Mouse (Mus musculus) heart, embryonic 10.5 days (tissue): Measurements from ENCODE around the gene Faf1. TPM values are rescaled to one million over a fixed set of nuclear protein-coding genes. Genes with fewer than 3 reads are reported as not detected.

ENCODE experiments used
- DNase-seq: peaks from one replicate; pipeline ENCODE4 v3.0.0-alpha.2; 2017; ENCODE audit warnings: low spot score
- H3K27ac ChIP-seq: fragments of 300-500 bp; sonication (generic); 2 replicates; pipeline ENCODE4 v1.5.1; 2016; ENCODE audit warnings: mild to moderate bottlenecking
- H3K27me3 ChIP-seq: fragments of 300-500 bp; sonication (generic); 2 replicates; pipeline ENCODE4 v1.6.1; 2016; ENCODE audit warnings: mild to moderate bottlenecking; ENCODE audit not compliant: poor library complexity, insufficient read depth, severe bottlenecking
- H3K36me3 ChIP-seq: fragments of 300-500 bp; sonication (generic); 2 replicates; pipeline ENCODE4 v1.6.1; 2016; ENCODE audit warnings: mild to moderate bottlenecking, moderate library complexity
- H3K4me1 ChIP-seq: fragments of 300-500 bp; sonication (generic); 2 replicates; pipeline ENCODE4 v1.6.1; 2016; ENCODE audit warnings: mild to moderate bottlenecking
- H3K4me3 ChIP-seq: fragments of 300-500 bp; sonication (generic); 2 replicates; pipeline ENCODE4 v1.5.1; 2016; ENCODE audit warnings: mild to moderate bottlenecking, moderate library complexity
- H3K9me3 ChIP-seq: fragments of 300-500 bp; sonication (generic); 2 replicates; pipeline ENCODE4 v1.6.1; 2016; ENCODE audit warnings: mild to moderate bottlenecking, moderate library complexity
- WGBS: fragments of 180-500 bp; shearing (Covaris S2); methylation state at CpG from one replicate; pipeline ENCODE4 v1.1.7; 2016; 5-methylcytosine and 5-hydroxymethylcytosine counted together
- polyA plus RNA-seq: library from polyadenylated mRNA; unstranded; fragments of >200 nt; fragmentation: Nextera tagmentation; extraction: Ambion mirVana; gene quantifications from 2 replicates; pipeline ENCODE4 v1.2.1, GENCODE M21; 2016

Gene Faf1
- polyA plus RNA-seq, 1 experiment from 2014 or later = 27.0 TPM

DNA sequence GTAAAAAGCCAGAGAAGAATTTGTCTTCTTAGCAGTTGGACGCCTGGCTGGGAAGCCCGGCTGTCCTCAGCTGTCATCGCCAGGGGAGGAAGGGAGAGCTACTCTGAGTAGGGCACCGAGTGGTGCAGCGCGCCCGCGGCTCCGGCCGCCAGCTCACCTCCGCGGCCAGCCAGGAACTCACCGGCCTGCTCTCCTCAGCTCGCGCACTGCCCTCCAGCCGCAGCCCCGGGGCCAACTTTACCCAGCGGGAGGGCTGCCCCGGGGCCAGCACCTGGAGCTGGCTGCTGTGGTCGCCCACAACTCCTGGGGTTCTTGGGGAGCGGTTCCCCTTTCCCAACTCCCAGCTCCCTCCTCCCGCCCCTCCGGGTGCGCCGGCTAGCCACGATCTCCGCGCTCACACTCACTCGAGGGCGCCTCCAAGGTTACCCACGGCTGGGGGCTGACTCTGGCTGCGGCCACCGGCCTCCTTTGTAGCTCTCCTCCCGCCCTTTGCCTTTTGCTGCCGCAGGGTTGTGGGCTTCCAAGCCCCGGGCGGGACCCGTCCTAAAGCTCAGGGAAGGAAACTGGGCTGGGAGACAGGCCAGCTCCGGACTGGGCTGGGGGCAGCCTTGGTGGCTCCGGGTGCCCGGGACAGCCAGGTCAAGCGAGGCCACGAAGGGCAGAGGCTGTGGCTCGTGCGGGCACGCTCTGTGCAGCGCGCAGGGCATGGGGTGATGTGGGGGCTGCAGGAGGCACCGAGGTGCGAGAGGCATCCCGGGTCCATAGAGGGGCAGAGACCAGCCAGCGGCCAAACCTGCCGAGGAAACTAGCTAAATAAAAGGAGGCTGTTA, 19.2 kb upstream of the Faf1 start:
- H3K27ac ChIP-seq = no peak overlapping the region
- peaks cover 10% of the 10 kb centered on the region for H3K4me1 ChIP-seq
- H3K36me3 ChIP-seq = no peaks in the 10 kb centered on the region
- peaks cover 90% of the 10 kb centered on the region for H3K27me3 ChIP-seq
- WGBS = under 1% methylated on average over 53 of the region's 53 CpGs
- H3K4me3 ChIP-seq = peak overlapping the region; percentile 55
- H3K9me3 ChIP-seq = no peaks in the 10 kb centered on the region
- DNase-seq = peak; percentile 79

DNA sequence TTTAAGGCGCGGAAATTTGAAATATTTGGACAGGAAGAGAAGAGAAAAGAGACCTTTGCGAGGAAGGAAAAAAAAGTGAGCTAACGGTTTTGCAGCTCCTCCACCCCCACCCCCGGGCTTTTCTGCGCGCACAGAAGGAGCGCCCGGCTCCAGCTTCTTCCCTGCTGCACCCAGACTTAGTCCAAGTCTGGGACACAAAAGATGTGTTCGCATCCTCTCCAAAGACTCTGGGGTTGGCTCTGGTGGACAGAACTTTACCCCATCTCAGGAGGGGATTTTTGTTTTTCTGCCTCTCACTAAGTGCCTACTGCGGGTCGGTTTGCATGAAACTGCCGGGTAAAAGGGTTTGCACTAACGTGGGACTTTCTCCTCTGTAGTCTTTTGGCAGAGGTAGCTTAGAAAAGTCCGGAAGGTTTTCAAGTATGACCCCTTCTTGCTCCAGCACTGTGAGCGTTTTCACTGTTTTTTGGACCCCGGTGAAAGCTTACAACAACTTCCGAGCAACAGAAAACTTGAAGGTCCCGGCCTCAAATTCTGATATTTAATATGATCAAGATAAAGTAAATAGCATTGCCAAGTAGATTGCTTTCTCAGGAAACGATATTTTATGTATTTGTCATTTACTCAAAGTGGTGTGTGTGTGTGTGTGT, 18.4 kb upstream of the Faf1 start:
- H3K36me3 ChIP-seq = no peaks in the 10 kb centered on the region
- peaks cover 10% of the 10 kb centered on the region for H3K4me1 ChIP-seq
- no peaks in the 10 kb centered on the region for H3K9me3 ChIP-seq
- DNase-seq = no peak
- peak overlapping the region; percentile 55 for H3K4me3 ChIP-seq
- WGBS = under 1% methylated on average over 20 of the region's 20 CpGs
- no peak overlapping the region for H3K27ac ChIP-seq
- H3K27me3 ChIP-seq = peaks cover 95% of the 10 kb centered on the region

GRCm38 (mm10) chr4:109658826-109659225, 17.6 kb upstream of the Faf1 start:
- Histone ChIP-seq H3K4me1 (peaks cover 10% of the 10 kb centered on the region), H3K4me3 (no peak overlapping the region), H3K27me3 (peaks cover 96% of the 10 kb centered on the region), H3K36me3 (no peaks in the 10 kb centered on the region), H3K27ac (no peak overlapping the region), H3K9me3 (no peaks in the 10 kb centered on the region)
- no peak for DNase-seq
- 4% methylated on average over 8 of the region's 8 CpGs for WGBS

- Histone ChIP-seq H3K4me3 (no peak overlapping the region), H3K36me3 (no peaks in the 10 kb centered on the region), H3K27me3 (peaks cover 96% of the 10 kb centered on the region), H3K4me1 (peaks cover 10% of the 10 kb centered on the region), H3K27ac (no peak overlapping the region), H3K9me3 (no peaks in the 10 kb centered on the region)
- 18% methylated on average over 2 of the region's 2 CpGs for WGBS
- DNase-seq = no peak
Measured at GRCm38 (mm10) chr4:109659571-109659970, 16.8 kb upstream of the Faf1 start.

GRCm38 (mm10) chr4:109660568-109660967, 15.8 kb upstream of the Faf1 start:
- no peak overlapping the region for H3K27ac ChIP-seq
- no peak for DNase-seq
- H3K4me1 ChIP-seq = peaks cover 17% of the 10 kb centered on the region
- H3K4me3 ChIP-seq = no peak overlapping the region
- 9% methylated on average over 3 of the region's 3 CpGs for WGBS
- no peaks in the 10 kb centered on the region for H3K36me3 ChIP-seq
- peaks cover 94% of the 10 kb centered on the region for H3K27me3 ChIP-seq
- no peaks in the 10 kb centered on the region for H3K9me3 ChIP-seq

- DNase-seq = no peak
Measured at GRCm38 (mm10) chr4:109661183-109661582, 15.2 kb upstream of the Faf1 start.

DNA sequence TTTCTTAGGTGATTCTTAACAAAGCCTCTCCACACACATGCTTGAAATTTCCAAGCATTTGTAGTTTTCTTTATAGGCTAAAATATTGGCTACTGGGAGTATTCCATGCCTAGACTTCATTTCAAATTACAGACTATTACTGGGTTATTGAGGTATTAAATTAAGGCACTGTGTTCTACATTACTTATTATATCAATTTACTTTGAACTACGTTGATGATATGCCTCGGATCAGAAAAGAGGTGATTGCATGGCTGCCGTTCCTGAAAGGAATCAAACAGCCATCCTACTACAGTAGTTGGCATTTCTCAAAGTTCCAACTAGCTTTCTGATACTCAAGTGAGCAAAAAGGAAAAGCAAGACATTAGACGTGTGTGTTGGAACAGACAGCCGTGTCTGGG, 14.1 kb upstream of the Faf1 start:
- no peak for DNase-seq
- Histone ChIP-seq H3K36me3 (no peaks in the 10 kb centered on the region), H3K4me1 (peaks cover 24% of the 10 kb centered on the region), H3K9me3 (no peaks in the 10 kb centered on the region), H3K27ac (no peak overlapping the region), H3K4me3 (no peak overlapping the region), H3K27me3 (peaks cover 78% of the 10 kb centered on the region)
- 14% methylated on average over 5 of the region's 5 CpGs for WGBS

More at GRCm38 (mm10) chr4:109661183-109661582, 15.2 kb upstream of the Faf1 start:
- Histone ChIP-seq H3K9me3 (no peaks in the 10 kb centered on the region), H3K4me1 (peaks cover 22% of the 10 kb centered on the region), H3K27ac (no peak overlapping the region), H3K27me3 (peaks cover 87% of the 10 kb centered on the region), H3K36me3 (no peaks in the 10 kb centered on the region), H3K4me3 (no peak overlapping the region)
- 6% methylated on average over 5 of the region's 5 CpGs for WGBS

DNA sequence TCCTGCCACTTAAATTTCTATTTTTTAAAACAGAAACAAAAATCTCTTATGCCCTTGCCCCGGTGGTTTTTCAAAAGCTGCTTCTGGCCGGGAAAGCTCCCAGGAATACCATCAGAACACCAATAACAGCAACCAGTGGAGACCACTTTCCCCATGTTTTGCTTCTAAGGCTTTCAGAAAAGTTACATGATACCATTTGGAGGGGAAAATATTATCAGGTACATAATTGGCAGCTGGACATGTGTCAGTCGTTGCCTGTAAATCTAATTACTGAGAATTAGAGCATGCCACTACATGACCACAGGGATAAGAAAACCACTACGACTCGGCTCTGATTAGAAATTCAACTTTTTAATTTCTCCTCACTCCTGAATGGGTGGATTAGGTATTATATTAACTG, 12.3 kb upstream of the Faf1 start:
- DNase-seq = no peak
- no peaks in the 10 kb centered on the region for H3K9me3 ChIP-seq
- H3K27ac ChIP-seq = no peak overlapping the region
- WGBS = 16% methylated on average over 5 of the region's 5 CpGs
- H3K36me3 ChIP-seq = no peaks in the 10 kb centered on the region
- H3K27me3 ChIP-seq = peaks cover 59% of the 10 kb centered on the region
- H3K4me1 ChIP-seq = peaks cover 18% of the 10 kb centered on the region; the same call in 1 of the 2 replicates
- H3K4me3 ChIP-seq = no peak overlapping the region

DNA sequence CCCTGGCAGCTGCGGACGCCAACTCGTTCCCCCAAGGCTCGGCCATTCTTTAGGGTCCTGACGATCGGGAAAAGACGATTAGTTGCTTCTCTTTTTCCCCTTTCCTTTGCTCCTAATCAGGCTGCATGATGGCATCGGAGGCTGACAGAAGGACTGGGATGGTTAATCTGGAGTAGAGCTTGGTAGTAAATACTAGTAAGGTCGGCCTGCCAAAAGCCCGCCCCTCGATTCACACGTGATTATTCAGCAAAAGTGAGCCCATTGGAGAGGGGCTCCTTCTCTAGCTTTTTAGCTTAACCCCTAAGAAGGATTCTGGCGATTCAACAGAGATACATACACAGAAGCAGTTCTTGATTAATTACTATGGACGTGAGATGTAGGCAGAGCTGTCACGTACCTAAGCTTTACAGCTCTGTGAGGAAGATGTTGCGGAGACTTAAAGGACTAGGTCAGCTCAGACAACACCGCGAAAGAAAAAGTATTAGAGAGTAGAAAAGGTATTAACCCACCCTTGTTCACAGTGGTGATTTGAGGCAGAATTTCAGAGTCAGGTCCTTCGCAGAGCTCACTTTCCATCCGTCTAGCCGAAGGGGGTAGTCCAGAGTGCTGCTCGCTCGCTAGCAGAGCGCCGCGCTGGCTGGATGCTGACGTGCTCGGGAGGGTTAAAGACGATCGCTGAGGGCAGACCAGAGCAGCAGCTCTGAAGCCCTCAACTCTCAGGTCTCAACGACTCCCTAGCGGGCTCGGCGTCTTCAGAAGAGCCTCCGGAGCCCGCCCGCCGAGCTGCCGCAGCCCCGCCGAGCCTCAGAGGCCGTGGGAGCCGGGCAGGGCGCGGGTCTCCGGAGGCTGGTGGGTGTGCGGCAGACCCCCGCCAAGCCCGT, 11.0 kb upstream of the Faf1 start:
- Histone ChIP-seq H3K27ac (peak overlapping the region; percentile 97), H3K36me3 (no peaks in the 10 kb centered on the region), H3K9me3 (no peaks in the 10 kb centered on the region), H3K27me3 (peaks cover 47% of the 10 kb centered on the region), H3K4me1 (peaks cover 18% of the 10 kb centered on the region; the same call in 1 of the 2 replicates), H3K4me3 (peak overlapping the region; percentile 80)
- under 1% methylated on average over 49 of the region's 49 CpGs for WGBS
- peak; percentile 81 for DNase-seq

- Histone ChIP-seq H3K4me1 (peaks cover 18% of the 10 kb centered on the region; the same call in 1 of the 2 replicates), H3K36me3 (no peaks in the 10 kb centered on the region), H3K27ac (peak overlapping the region; percentile 97), H3K27me3 (peaks cover 40% of the 10 kb centered on the region), H3K9me3 (no peaks in the 10 kb centered on the region), H3K4me3 (peak overlapping the region; percentile 80)
- WGBS = under 1% methylated on average over 49 of the region's 49 CpGs
- peak; percentile 86 for DNase-seq
Measured at GRCm38 (mm10) chr4:109665982-109666460, 10.4 kb upstream of the Faf1 start.

DNA sequence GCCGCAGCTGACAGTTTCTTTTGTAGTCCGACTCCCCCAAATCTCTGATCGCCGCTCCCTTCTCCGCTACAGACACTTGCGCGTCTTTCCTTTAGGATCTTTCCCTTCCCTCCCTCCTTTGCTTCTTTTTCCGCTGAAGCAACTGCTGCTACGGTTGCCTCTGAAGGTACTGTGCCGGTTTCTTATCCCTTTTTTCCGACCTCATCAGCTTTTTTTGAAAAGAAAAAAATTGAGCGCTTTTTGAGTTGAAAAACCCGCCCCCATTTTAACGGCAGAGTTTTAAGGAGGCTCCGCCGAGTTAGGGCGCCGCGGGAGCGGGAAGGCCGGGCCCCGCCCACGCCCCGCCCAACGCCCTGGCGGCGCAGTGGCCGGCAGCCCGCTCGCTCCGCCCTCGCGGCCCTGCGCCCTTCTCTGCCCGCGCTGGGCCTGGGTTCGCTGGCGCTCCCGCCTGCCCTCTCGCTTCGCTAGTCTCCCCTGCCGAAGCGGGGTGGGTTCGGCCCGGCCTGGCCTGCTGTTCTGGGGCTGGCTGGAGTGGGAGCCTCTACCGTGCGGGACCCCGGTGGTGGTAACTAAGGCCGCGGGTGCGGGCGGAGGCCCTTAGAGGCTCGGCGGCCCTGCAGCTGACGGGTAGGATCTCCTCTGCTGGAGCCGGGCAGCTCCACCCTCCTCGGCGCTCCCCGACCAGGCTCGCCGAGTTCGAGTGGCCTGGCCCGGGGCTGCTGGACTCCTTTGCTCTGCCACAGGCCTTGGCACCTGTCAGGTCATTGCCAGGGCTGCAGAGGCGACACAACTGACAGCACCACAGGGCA, 9.7 kb upstream of the Faf1 start, which contains the start of gene Cdkn2c:
Gene Cdkn2c (minus strand): TSS at position 729 of the 809 bp plus-strand sequence.
- Histone ChIP-seq H3K4me3 (peak within 1 kb of the TSS; percentile 80), H3K9me3 (no peaks in the 10 kb centered on the region), H3K4me1 (peaks cover 18% of the 10 kb centered on the region; the same call in 1 of the 2 replicates), H3K27me3 (peaks cover 34% of the 10 kb centered on the region), H3K27ac (peak within 1 kb of the TSS; percentile 97), H3K36me3 (no peaks in the 10 kb centered on the region)
- peak; percentile 92 for DNase-seq
- WGBS = under 1% methylated on average over 64 of the region's 64 CpGs

DNA sequence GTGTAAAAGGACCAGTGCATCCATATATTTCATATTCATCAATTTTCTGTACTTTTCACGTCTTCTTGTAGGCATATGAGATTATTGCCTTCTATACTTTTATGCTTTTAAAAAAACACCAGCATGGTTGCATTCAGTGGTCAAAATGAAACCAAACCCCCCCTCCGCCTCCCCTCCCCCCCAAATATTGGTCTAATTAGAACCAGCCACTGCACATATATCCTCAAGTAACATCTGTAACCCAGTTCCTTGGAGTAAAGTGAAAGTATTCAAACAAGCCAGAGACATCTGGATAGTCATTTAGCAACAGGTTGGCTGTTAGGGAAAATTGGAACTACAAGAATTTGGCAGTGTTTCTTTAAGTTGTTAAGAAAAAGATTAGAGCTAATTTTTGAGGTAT, 8.9 kb upstream of the Faf1 start:
- peaks cover 25% of the 10 kb centered on the region for H3K27me3 ChIP-seq
- no peaks in the 10 kb centered on the region for H3K36me3 ChIP-seq
- H3K4me1 ChIP-seq = peaks cover 18% of the 10 kb centered on the region; the same call in 1 of the 2 replicates
- 51% methylated on average over 2 of the region's 2 CpGs for WGBS
- H3K9me3 ChIP-seq = no peaks in the 10 kb centered on the region
- DNase-seq = no peak
- H3K4me3 ChIP-seq = peak overlapping the region; percentile 80; the same call in 1 of the 2 replicates
- no peak overlapping the region for H3K27ac ChIP-seq
